Mouse (Mus musculus): Measurements from ENCODE around the gene Plxna2. TPM values are rescaled to one million over a fixed set of nuclear protein-coding genes. Genes with fewer than 3 reads are reported as not detected.

Plxna2 gene
- polyA plus RNA-seq, 1 experiment, result 8.9 TPM

- 44% methylated on average over 1 of the region's 1 CpGs for WGBS
- Histone ChIP-seq H3K36me3 (ENCODE audit: control insufficient read depth, insufficient read depth, low read length) (no peaks in the 10 kb centered on the region), H3K27me3 (ENCODE audit: control insufficient read depth, insufficient read depth, low read length) (no peaks in the 10 kb centered on the region), H3K27ac (ENCODE audit: insufficient read depth, low read depth, low read length) (no peak overlapping the region), H3K4me3 (ENCODE audit: low read depth, low read length) (no peak overlapping the region), H3K4me1 (ENCODE audit: control insufficient read depth, insufficient read depth, insufficient read length, low read length) (no peaks in the 10 kb centered on the region)
- TF ChIP-seq CTCF (IDR thresholded peaks at IDR 0.05; ENCODE audit: extremely low read depth, insufficient read length, insufficient replicate concordance, low read depth, low read length), result no peak
- TF ChIP-seq POLR2A (IDR thresholded peaks at IDR 0.05; ENCODE audit: low read depth, low read length), result no peak
These were observed 29.1 kb upstream of the Plxna2 start for GRCm38 (mm10) chr1:194588711-194589451.

DNA sequence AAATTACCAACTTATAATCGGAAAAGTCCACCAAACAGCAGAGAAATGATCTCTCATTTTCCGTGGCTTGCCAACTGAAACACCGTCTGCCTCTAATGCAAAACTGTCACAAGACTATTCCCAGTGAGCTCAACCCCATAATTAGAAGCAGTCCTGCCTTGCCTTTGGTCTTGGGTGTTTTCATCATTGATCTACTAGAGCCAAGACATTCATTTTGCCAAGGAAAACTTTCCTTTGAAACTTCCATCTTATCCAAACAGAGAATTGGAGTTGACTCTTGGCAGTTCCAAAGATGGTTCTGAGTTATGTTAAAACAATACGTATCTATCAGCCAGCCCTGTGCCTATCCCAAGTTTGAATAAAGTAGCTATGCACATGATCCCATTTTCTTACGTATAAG is 24.9 kb upstream of the Plxna2 start:
- Histone ChIP-seq H3K27ac (ENCODE audit: insufficient read depth, low read depth, low read length) (no peak overlapping the region), H3K4me1 (ENCODE audit: control insufficient read depth, insufficient read depth, insufficient read length, low read length) (no peaks in the 10 kb centered on the region), H3K36me3 (ENCODE audit: control insufficient read depth, insufficient read depth, low read length) (no peaks in the 10 kb centered on the region), H3K27me3 (ENCODE audit: control insufficient read depth, insufficient read depth, low read length) (no peaks in the 10 kb centered on the region), H3K4me3 (ENCODE audit: low read depth, low read length) (no peak overlapping the region)
- WGBS, result 86% methylated on average over 5 of the region's 5 CpGs
- no peak for TF ChIP-seq POLR2A (IDR thresholded peaks at IDR 0.05; ENCODE audit: low read depth, low read length)
- TF ChIP-seq CTCF (IDR thresholded peaks at IDR 0.05; ENCODE audit: extremely low read depth, insufficient read length, insufficient replicate concordance, low read depth, low read length), result no peak

DNA sequence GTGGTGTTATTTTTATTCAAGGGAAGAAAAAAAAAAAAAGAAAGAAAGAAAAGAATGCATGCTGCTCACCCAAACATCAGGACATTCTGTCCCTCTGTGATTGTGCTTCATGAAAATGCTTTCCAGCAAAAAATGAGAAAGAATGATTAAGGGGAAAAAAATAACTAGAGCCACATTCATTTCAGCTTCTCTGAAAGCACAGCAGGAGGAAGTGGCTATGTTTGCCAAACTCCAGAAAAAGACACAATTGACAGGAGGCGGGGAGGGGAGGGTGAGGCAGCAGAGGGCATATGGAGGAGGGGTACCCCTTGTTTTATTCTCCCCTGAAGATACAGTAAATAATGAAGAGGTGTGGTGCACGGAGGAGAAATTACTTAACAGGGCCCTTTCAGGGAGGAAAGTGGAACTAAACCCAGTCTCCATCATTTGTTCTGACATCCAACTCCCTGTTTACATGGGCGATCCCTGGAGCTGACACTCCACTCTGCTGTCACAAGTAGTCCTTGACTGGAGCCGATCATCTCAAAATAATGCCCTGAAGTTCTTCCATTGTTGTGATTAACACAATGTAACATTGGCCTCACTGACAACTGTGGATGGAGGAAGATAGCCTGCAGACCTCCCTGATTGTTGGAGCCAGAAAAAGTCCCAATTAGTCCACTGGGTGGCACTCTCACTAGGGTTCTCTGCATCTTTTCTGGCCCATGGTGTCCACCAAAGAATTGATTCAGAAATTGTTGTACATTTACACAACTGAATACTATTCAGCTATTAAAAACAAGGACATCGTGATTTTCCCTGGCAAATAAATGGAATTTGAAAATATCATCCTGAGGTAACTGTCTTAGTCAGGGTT is 10.4 kb upstream of the Plxna2 start:
- TF ChIP-seq CTCF (IDR thresholded peaks at IDR 0.05; ENCODE audit: extremely low read depth, insufficient read length, insufficient replicate concordance, low read depth, low read length) (no peak), POLR2A (IDR thresholded peaks at IDR 0.05; ENCODE audit: low read depth, low read length) (no peak)
- Histone ChIP-seq H3K4me3 (ENCODE audit: low read depth, low read length) (no peak overlapping the region), H3K4me1 (ENCODE audit: control insufficient read depth, insufficient read depth, insufficient read length, low read length) (0 out of 2 replicates have a peak, but pooled peaks cover 2% of the 10 kb centered on the region), H3K36me3 (ENCODE audit: control insufficient read depth, insufficient read depth, low read length) (no peaks in the 10 kb centered on the region), H3K27ac (ENCODE audit: insufficient read depth, low read depth, low read length) (no peak overlapping the region), H3K27me3 (ENCODE audit: control insufficient read depth, insufficient read depth, low read length) (no peaks in the 10 kb centered on the region)
- WGBS, result 51% methylated on average over 5 of the region's 5 CpGs

DNA sequence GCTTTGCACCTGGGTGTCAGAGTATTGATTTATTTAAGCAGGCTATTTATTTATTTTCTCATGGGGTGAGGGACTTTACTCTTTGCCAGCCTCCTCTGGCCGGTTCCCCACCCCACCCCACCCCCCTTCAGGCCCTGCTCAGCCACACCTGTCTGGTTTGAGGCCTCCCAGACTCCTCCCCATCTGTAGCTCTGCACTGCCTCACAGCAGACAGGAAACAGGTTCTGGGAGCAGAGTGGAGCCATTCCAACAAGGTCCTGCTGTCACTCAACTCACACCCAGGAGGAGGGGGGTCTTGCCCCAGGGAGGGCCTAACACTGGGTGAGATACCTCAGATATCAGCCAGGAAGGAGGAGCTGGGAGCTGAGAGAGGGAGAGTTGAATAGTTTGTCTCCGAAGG is 7.5 kb upstream of the Plxna2 start:
- TF ChIP-seq POLR2A (IDR thresholded peaks at IDR 0.05; ENCODE audit: low read depth, low read length) (no peak), CTCF (IDR thresholded peaks at IDR 0.05; ENCODE audit: extremely low read depth, insufficient read length, insufficient replicate concordance, low read depth, low read length) (no peak)
- H3K4me3 ChIP-seq (ENCODE audit: low read depth, low read length), result no peak overlapping the region
- no peaks in the 10 kb centered on the region for H3K27me3 ChIP-seq (ENCODE audit: control insufficient read depth, insufficient read depth, low read length)
- WGBS, result 19% methylated on average over 2 of the region's 2 CpGs
- 0 out of 2 replicates have a peak, but pooled peaks cover 2% of the 10 kb centered on the region for H3K4me1 ChIP-seq (ENCODE audit: control insufficient read depth, insufficient read depth, insufficient read length, low read length)
- no peaks in the 10 kb centered on the region for H3K36me3 ChIP-seq (ENCODE audit: control insufficient read depth, insufficient read depth, low read length)
- no peak overlapping the region for H3K27ac ChIP-seq (ENCODE audit: insufficient read depth, low read depth, low read length)

GRCm38 (mm10) chr1:194612628-194613027 is 5.4 kb upstream of the Plxna2 start:
- Histone ChIP-seq H3K4me1 (ENCODE audit: control insufficient read depth, insufficient read depth, insufficient read length, low read length) (0 out of 2 replicates have a peak, but pooled peaks cover 2% of the 10 kb centered on the region), H3K27me3 (ENCODE audit: control insufficient read depth, insufficient read depth, low read length) (no peaks in the 10 kb centered on the region), H3K4me3 (ENCODE audit: low read depth, low read length) (no peak overlapping the region), H3K36me3 (ENCODE audit: control insufficient read depth, insufficient read depth, low read length) (no peaks in the 10 kb centered on the region), H3K27ac (ENCODE audit: insufficient read depth, low read depth, low read length) (no peak overlapping the region)
- TF ChIP-seq POLR2A (IDR thresholded peaks at IDR 0.05; ENCODE audit: low read depth, low read length) (no peak), CTCF (IDR thresholded peaks at IDR 0.05; ENCODE audit: extremely low read depth, insufficient read length, insufficient replicate concordance, low read depth, low read length) (no peak)
- WGBS, result 67% methylated on average over 1 of the region's 1 CpGs

DNA sequence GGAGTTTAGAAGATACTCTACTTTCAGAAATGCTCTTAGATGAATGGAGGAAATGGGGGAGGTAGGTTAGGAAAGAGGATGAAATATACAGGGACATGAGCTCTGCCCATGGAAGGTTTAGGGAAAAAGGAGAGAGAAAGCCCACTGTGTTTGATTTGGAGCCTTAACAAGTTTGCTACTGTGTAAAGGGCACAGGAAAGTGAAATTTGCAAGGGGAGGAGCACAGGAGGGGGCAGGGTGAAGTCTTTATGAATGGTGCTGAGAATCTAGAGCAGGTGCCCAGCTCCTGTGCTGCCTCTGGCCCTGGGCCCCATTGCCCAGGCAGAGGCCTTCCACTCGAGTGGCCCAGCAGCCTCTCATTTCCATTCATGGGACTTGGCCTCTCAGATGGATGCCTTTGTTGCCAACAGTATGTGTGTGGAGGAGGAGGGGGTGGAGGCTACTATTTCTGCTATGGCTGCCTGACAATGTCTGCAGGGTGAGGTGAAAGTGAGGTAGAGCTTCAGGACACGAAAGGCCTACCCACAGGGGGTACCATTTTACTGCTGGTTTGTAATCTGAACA is 4.7 kb upstream of the Plxna2 start:
- no peaks in the 10 kb centered on the region for H3K27me3 ChIP-seq (ENCODE audit: control insufficient read depth, insufficient read depth, low read length)
- H3K4me1 ChIP-seq (ENCODE audit: control insufficient read depth, insufficient read depth, insufficient read length, low read length), result 0 out of 2 replicates have a peak, but pooled peaks cover 2% of the 10 kb centered on the region
- TF ChIP-seq CTCF (IDR thresholded peaks at IDR 0.05; ENCODE audit: extremely low read depth, insufficient read length, insufficient replicate concordance, low read depth, low read length) (no peak), POLR2A (IDR thresholded peaks at IDR 0.05; ENCODE audit: low read depth, low read length) (no peak)
- H3K27ac ChIP-seq (ENCODE audit: insufficient read depth, low read depth, low read length), result no peak overlapping the region
- H3K4me3 ChIP-seq (ENCODE audit: low read depth, low read length), result no peak overlapping the region
- WGBS, result 60% methylated on average over 2 of the region's 2 CpGs
- H3K36me3 ChIP-seq (ENCODE audit: control insufficient read depth, insufficient read depth, low read length), result no peaks in the 10 kb centered on the region

All from small intestine, adult 2 months (tissue).